Mouse (Mus musculus): ENCODE data around the gene Akr1d1.

DNA sequence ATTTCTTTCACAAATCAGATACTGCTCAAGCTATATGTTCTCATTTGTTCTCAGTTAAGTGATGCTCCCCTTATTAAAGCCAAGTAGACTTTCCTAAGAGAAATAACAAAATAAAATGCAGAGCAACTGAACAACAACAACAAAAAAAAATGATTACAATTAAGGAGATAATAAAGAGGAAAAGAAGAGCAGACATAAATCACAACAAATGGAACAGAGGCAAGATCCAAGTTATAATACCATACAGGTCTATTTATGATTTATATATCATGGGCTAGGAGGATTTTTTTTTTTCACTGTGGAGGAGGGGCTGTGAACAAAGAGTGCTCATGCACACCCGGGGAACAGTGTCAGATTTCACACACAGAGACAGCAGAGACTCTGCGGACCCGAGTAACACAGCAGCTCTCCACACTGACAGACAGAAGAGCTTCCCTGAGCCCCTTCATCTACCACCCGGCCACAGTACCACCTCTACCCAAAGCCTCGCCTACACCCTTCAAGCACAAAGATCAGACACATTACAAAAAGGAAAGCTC, 63.6 kb downstream of the Akr1d1 start:
- TF ChIP-seq CTCF (IDR thresholded peaks at IDR 0.05; ENCODE audit: low read depth) (no peak), EP300 (optimal IDR thresholded peaks at IDR 0.05) (no peak)
